Mouse (Mus musculus): ENCODE results near the gene Vmn2r98. TPM values are rescaled to one million over a fixed set of nuclear protein-coding genes. Genes with fewer than 3 reads are reported as not detected.

Gene Vmn2r98
- total RNA-seq (2023), result not detected

GRCm38 (mm10) chr17:19053160-19053559, at the start of gene Vmn2r98:
TSS of gene Vmn2r98 (plus strand) at chr17:19053460.

Other genes starting within 250 kb of the Vmn2r98 start
- under 1 TPM; 0.12 to 0.16 TPM for gene Vmn2r97, start 139.2 kb upstream of the Vmn2r98 start, total RNA-seq (2023)